Mouse (Mus musculus) heart, postnatal 25 days (tissue): ENCODE measurements around the gene B3gnt2. TPM values are rescaled to one million over a fixed set of nuclear protein-coding genes. Genes with fewer than 3 reads are reported as not detected.

Experiments
- DNase-seq: peaks from one replicate; pipeline ENCODE4 v3.0.0; 2022; ENCODE audit warnings: low spot score
- intact Hi-C: fragments of 180-260 bp; cut with DNase I; formaldehyde crosslinking; loops from one replicate; pipeline ENCODE4 v1.15.1; 2025
- total RNA-seq, 2 experiments: library from RNA; stranded (reverse); gene quantifications; 2 replicates each; pipeline ENCODE4 v1.2.3; 2021

B3gnt2 gene
- total RNA-seq, 2 experiments from 2014 or later, result 4.8 to 6.0 TPM

GRCm38 (mm10) chr11:22873383-22873782 lies 12.6 kb upstream of the B3gnt2 start:
- intact Hi-C loops, result no loop called here
- no peak for DNase-seq

- intact Hi-C loops, result no loop called here
- no peak for DNase-seq
Observed at GRCm38 (mm10) chr11:22872307-22872680, 11.5 kb upstream of the B3gnt2 start.

- intact Hi-C loops, result no loop called here
- DNase-seq, result no peak
Observed at GRCm38 (mm10) chr11:22871628-22872306, 11.0 kb upstream of the B3gnt2 start.

GRCm38 (mm10) chr11:22868582-22868981 lies 7.8 kb upstream of the B3gnt2 start:
- DNase-seq, result no peak
- intact Hi-C loops, result loop anchor here (5.0 kb wide), 2 partner anchors 156 to 226 kb away; no protein-coding TSS in a partner anchor

GRCm38 (mm10) chr11:22867691-22868090 lies 6.9 kb upstream of the B3gnt2 start:
- intact Hi-C loops, result loop anchor here (5.0 kb wide), 2 partner anchors 155 to 225 kb away; no protein-coding TSS in a partner anchor
- DNase-seq, result no peak

- intact Hi-C loops, result loop anchor here (5.0 kb wide), 2 partner anchors 153 to 223 kb away; no protein-coding TSS in a partner anchor
Observed at GRCm38 (mm10) chr11:22865635-22866246, 5.0 kb upstream of the B3gnt2 start.

GRCm38 (mm10) chr11:22864305-22865060 lies 3.7 kb upstream of the B3gnt2 start:
- intact Hi-C loops, result loop anchor here (5.0 kb wide), 2 partner anchors 152 to 222 kb away; no protein-coding TSS in a partner anchor
- DNase-seq, result no peak

More at GRCm38 (mm10) chr11:22865635-22866246, 5.0 kb upstream of the B3gnt2 start:
- DNase-seq, result no peak

GRCm38 (mm10) chr11:22863581-22863980 lies 2.8 kb upstream of the B3gnt2 start:
- intact Hi-C loops, result no loop called here
- no peak for DNase-seq

GRCm38 (mm10) chr11:22861315-22861714 lies 554 bp upstream of the B3gnt2 start:
- intact Hi-C loops, result loop anchor here (2.0 kb wide), 1 partner anchor 95 kb away; no protein-coding TSS in a partner anchor

GRCm38 (mm10) chr11:22859633-22860334 lies 977 bp downstream of the B3gnt2 start:
- DNase-seq, result peak; percentile 86
- intact Hi-C loops, result loop anchor here (2.0 to 5.0 kb wide), 2 partner anchors 77 to 97 kb away; no protein-coding TSS in a partner anchor

More at GRCm38 (mm10) chr11:22861315-22861714, 554 bp upstream of the B3gnt2 start:
- no peak for DNase-seq

GRCm38 (mm10) chr11:22859301-22859632 lies 1.5 kb downstream of the B3gnt2 start:
- intact Hi-C loops, result loop anchor here (5.0 kb wide), 1 partner anchor 77 kb away; no protein-coding TSS in a partner anchor
- DNase-seq, result no peak

GRCm38 (mm10) chr11:22858441-22859300 lies 2.1 kb downstream of the B3gnt2 start:
- no peak for DNase-seq

GRCm38 (mm10) chr11:22857705-22858440 lies 2.9 kb downstream of the B3gnt2 start:
- intact Hi-C loops, result loop anchor here (5.0 kb wide), 1 partner anchor 76 kb away; no protein-coding TSS in a partner anchor
- no peak for DNase-seq

More at GRCm38 (mm10) chr11:22858441-22859300, 2.1 kb downstream of the B3gnt2 start:
- intact Hi-C loops, result loop anchor here (5.0 kb wide), 1 partner anchor 76 kb away; no protein-coding TSS in a partner anchor

GRCm38 (mm10) chr11:22857106-22857704 lies 3.6 kb downstream of the B3gnt2 start:
- DNase-seq, result no peak
- intact Hi-C loops, result loop anchor here (5.0 kb wide), 1 partner anchor 75 kb away; no protein-coding TSS in a partner anchor

GRCm38 (mm10) chr11:22856371-22856965 lies 4.3 kb downstream of the B3gnt2 start:
- intact Hi-C loops, result loop anchor here (5.0 kb wide), 1 partner anchor 74 kb away; no protein-coding TSS in a partner anchor
- DNase-seq, result no peak

- no peak for DNase-seq
- intact Hi-C loops, result no loop called here
Observed at GRCm38 (mm10) chr11:22854571-22854970, 6.2 kb downstream of the B3gnt2 start.
